Mouse (Mus musculus): Measurements from ENCODE around the gene Tmem222. TPM values are rescaled to one million over a fixed set of nuclear protein-coding genes. Genes with fewer than 3 reads are reported as not detected.

Tmem222 gene
- polyA plus RNA-seq, 2 experiments from 2014 or later, result 83.4 to 93.2 TPM

Other genes starting within 250 kb of the Tmem222 start
- gene Wasf2, start 147.3 kb downstream of the Tmem222 start, polyA plus RNA-seq (2017; shearing (Covaris generic)), result 10 to 100 TPM; 69.2 to 76.3 TPM
- under 1 TPM in 1 of 2 experiments, not detected in 1; 0.54 TPM for gene Cd164l2, start 65.7 kb downstream of the Tmem222 start, polyA plus RNA-seq (2017; shearing (Covaris generic))
- not detected for gene Gpr3, start 65.3 kb downstream of the Tmem222 start, polyA plus RNA-seq (2017; shearing (Covaris generic))
- gene Map3k6, start 37.0 kb downstream of the Tmem222 start, polyA plus RNA-seq (2017; shearing (Covaris generic)), result under 1 TPM in 1 of 2 experiments, not detected in 1; 0.62 TPM
- gene Sytl1, start 14.7 kb downstream of the Tmem222 start, polyA plus RNA-seq (2017; shearing (Covaris generic)), result 10 to 100 TPM; 22.1 to 39.4 TPM
- gene Wdtc1, start 75.7 kb upstream of the Tmem222 start, polyA plus RNA-seq (2017; shearing (Covaris generic)), result 1 to 10 TPM; 4.2 to 7.8 TPM
- 10 to 100 TPM in 1 of 2 experiments, 1 to 10 TPM in 1; 9.9 to 19.4 TPM for gene Slc9a1, start 91.9 kb upstream of the Tmem222 start, polyA plus RNA-seq (2017; shearing (Covaris generic))
- gene Tent5b, start 202.3 kb upstream of the Tmem222 start, polyA plus RNA-seq (2017; shearing (Covaris generic)), result not detected
- not detected for gene Trnp1, start 220.8 kb upstream of the Tmem222 start, polyA plus RNA-seq (2017; shearing (Covaris generic))
- gene Kdf1, start 241.2 kb upstream of the Tmem222 start, polyA plus RNA-seq (2017; shearing (Covaris generic)), result under 1 TPM in 1 of 2 experiments, not detected in 1; 0.58 TPM